Mouse (Mus musculus) heart, postnatal 0 days (tissue): ENCODE measurements around the gene Dyrk1a.

Source experiments
- CTCF ChIP-seq: IDR thresholded peaks from 2 replicates; pipeline ENCODE4 v1.5.1; 2016; ENCODE audit warnings: antibody characterized with exemption, control low read depth, low read depth
- EP300 ChIP-seq: IDR thresholded peaks from 2 replicates; pipeline ENCODE4 v1.6.1; 2016; ENCODE audit warnings: antibody characterized with exemption, low read depth

DNA sequence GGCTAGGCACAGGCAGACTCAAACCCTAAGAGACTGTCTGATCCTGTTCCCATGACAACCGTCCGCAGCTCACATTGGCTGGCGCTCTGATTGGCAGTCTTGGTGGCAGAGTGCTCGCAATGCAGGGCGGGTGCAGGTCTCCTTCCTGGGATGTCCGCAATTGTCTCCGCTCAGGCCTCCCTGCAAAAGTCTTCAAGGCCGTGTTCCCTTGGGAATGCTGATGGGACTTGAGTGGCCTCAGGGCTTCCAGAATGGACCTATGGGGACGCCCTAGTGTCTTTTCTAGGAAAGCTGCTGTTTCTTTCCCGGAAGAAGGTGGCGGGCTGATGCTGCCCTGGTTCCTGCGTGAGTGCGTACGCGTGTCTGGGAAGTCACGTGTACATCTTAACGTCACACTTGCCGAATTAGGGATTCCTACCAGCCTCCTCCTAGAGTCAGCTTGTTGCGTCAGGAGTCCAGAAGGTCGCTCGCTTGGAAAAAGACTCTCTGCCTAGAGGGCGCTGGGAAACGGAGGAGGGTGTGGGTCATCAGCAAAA lies 154.3 kb downstream of the Dyrk1a start:
- no peak for TF ChIP-seq EP300
- TF ChIP-seq CTCF = 0 out of 2 replicates have a peak, but pooled peaks have one; percentile 3
